Mouse (Mus musculus): ENCODE measurements around the gene Luzp1.

The Luzp1 gene

GRCm38 (mm10) chr4:136553108-136553507 is 83.5 kb downstream of the Luzp1 start:
- DNase-seq, result no peak

GRCm38 (mm10) chr4:136557638-136558037 is 88.1 kb downstream of the Luzp1 start:
- no peak for DNase-seq

GRCm38 (mm10) chr4:136559690-136560089 is 90.1 kb downstream of the Luzp1 start:
- DNase-seq, result no peak

- no peak for DNase-seq
These were observed 90.9 kb downstream of the Luzp1 start for GRCm38 (mm10) chr4:136560270-136560991.

GRCm38 (mm10) chr4:136562755-136563154 is 93.2 kb downstream of the Luzp1 start:
- no peak for DNase-seq

- DNase-seq, result peak; percentile 63
These were observed 99.1 kb downstream of the Luzp1 start for GRCm38 (mm10) chr4:136568629-136569028.

- no peak for DNase-seq
These were observed 100.4 kb downstream of the Luzp1 start for GRCm38 (mm10) chr4:136569998-136570397.

GRCm38 (mm10) chr4:136581885-136582284 is 112.3 kb downstream of the Luzp1 start:
- no peak for DNase-seq

- DNase-seq, result no peak
These were observed 117.8 kb downstream of the Luzp1 start for GRCm38 (mm10) chr4:136587221-136587827.

- DNase-seq, result no peak
These were observed 118.4 kb downstream of the Luzp1 start for GRCm38 (mm10) chr4:136588003-136588402.

GRCm38 (mm10) chr4:136592111-136592510 is 122.5 kb downstream of the Luzp1 start:
- no peak for DNase-seq

- DNase-seq, result no peak
These were observed 124.4 kb downstream of the Luzp1 start for GRCm38 (mm10) chr4:136594006-136594405.

GRCm38 (mm10) chr4:136595221-136595620 is 125.7 kb downstream of the Luzp1 start:
- DNase-seq, result no peak

GRCm38 (mm10) chr4:136598268-136598876 is 128.8 kb downstream of the Luzp1 start:
- no peak for DNase-seq

GRCm38 (mm10) chr4:136599869-136600268 is 130.3 kb downstream of the Luzp1 start:
- no peak for DNase-seq

GRCm38 (mm10) chr4:136600536-136600935 is 131.0 kb downstream of the Luzp1 start:
- DNase-seq, result no peak

- peak; percentile 51 for DNase-seq
These were observed 131.9 kb downstream of the Luzp1 start for GRCm38 (mm10) chr4:136601476-136601875.

- DNase-seq, result peak; percentile 68
These were observed 132.5 kb downstream of the Luzp1 start for GRCm38 (mm10) chr4:136602018-136602554.

- DNase-seq, result peak; percentile 99
These were observed 133.0 kb downstream of the Luzp1 start, which contains the start of gene Kdm1a for GRCm38 (mm10) chr4:136602568-136602967. TSS of gene Kdm1a (minus strand) at chr4:136602723.

All from thymus, postnatal 4 days (tissue).